Mouse (Mus musculus) myocyte (in vitro differentiated cells): Measurements from ENCODE around the gene Pdss2.

Source experiments
- E2F4 ChIP-seq: IDR thresholded peaks from one replicate; pipeline ENCODE4 v1.6.1; 2011; ENCODE audit warnings: mild to moderate bottlenecking, control low read depth, moderate library complexity; ENCODE audit not compliant: insufficient read depth
- MAX ChIP-seq: IDR thresholded peaks from one replicate; pipeline ENCODE4 v1.6.1; 2011; ENCODE audit warnings: low read depth, mild to moderate bottlenecking, control low read depth
- MYOG ChIP-seq, 3 experiments: IDR thresholded peaks; one replicate each; pipeline ENCODE4 v1.6.1; 2011; ENCODE audit warnings: control low read depth in 2 of 3, low read depth in 2 of 3, mild to moderate bottlenecking in 2 of 3; ENCODE audit not compliant: insufficient read length in 2 of 3, control insufficient read depth in 1 of 3, insufficient read depth in 1 of 3
- POLR2A ChIP-seq: IDR thresholded peaks from one replicate; pipeline ENCODE4 v1.6.1; 2011; ENCODE audit warnings: low read depth, mild to moderate bottlenecking, control low read depth, moderate library complexity; ENCODE audit not compliant: insufficient read length
- POLR2AphosphoS2 ChIP-seq: IDR thresholded peaks from one replicate; pipeline ENCODE4 v1.6.1; 2011; ENCODE audit warnings: low read depth, control low read depth; ENCODE audit not compliant: insufficient read length

DNA sequence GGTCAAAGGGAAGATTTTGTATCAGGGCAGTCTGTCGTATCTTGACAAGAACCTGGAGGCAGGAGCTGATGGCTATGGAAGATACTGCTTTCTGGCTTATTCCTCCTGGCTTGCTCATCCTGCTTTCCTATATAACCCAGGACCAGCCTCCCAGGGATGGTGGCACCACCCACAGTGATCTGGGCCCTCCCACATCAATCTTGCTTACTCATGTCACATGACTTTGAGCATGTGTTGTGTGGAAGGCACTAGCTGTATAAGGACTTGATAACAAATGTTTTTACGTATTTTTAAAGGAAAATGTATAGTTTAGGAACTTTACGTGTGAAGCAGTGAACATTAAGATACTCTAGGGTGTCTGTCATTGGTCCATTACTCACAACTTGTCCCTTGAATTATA is 161.4 kb downstream of the Pdss2 start:
- no peak for TF ChIP-seq POLR2A
- TF ChIP-seq E2F4 = no peak
- no peak for TF ChIP-seq MYOG (IDR thresholded peaks at IDR 0.05; ENCODE audit: control insufficient read depth in 1 of 3, insufficient read depth in 1 of 3, insufficient read length in 2 of 3, low read depth in 2 of 3)
- TF ChIP-seq MAX = no peak
- no peak for TF ChIP-seq POLR2AphosphoS2
